Mouse (Mus musculus) lung, embryonic 16.5 days (tissue): ENCODE measurements at regions not wholly inside any gene's neighbourhood (a gene's known extent, or its start where the extent isn't known, plus 50 kb on each side); places are given as distances from the start of the nearest gene placed in this dataset.

Source experiments
- ATAC-seq: fragments of 200-750 bp; cut with Nextera tagmentation; 2 replicates; pipeline ENCODE4 v1.8.0; 2017; ENCODE audit warnings: low read depth, mild to moderate bottlenecking, moderate library complexity
- H3K27ac ChIP-seq: fragments of 300-500 bp; sonication (generic); 2 replicates; pipeline ENCODE4 v1.5.1; 2014; ENCODE audit warnings: mild to moderate bottlenecking, control low read depth, low read length
- H3K27me3 ChIP-seq: fragments of 300-500 bp; sonication (generic); 2 replicates; pipeline ENCODE4 v1.6.1; 2014; ENCODE audit warnings: low read depth, low read length, mixed read lengths; ENCODE audit not compliant: control insufficient read depth, insufficient read depth
- H3K36me3 ChIP-seq: fragments of 300-500 bp; sonication (generic); 2 replicates; pipeline ENCODE4 v1.6.1; 2014; ENCODE audit warnings: low read length; ENCODE audit not compliant: control insufficient read depth, insufficient read depth
- H3K4me1 ChIP-seq: fragments of 300-500 bp; sonication (generic); replicated peaks from 2 replicates; pipeline ENCODE4 v1.6.1; 2014; ENCODE audit warnings: low read length, mixed read lengths; ENCODE audit not compliant: control insufficient read depth, insufficient read depth
- H3K4me2 ChIP-seq: fragments of 300-500 bp; sonication (generic); 2 replicates; pipeline ENCODE4 v1.6.1; 2014; ENCODE audit warnings: low read depth, low read length, control low read depth
- H3K4me3 ChIP-seq: fragments of 300-500 bp; sonication (generic); 2 replicates; pipeline ENCODE4 v1.5.1; 2014; ENCODE audit warnings: mild to moderate bottlenecking, low read length, control low read depth
- H3K9ac ChIP-seq: fragments of 300-500 bp; sonication (generic); 2 replicates; pipeline ENCODE4 v1.6.1; 2014; ENCODE audit warnings: low read length, control low read depth
- H3K9me3 ChIP-seq: fragments of 300-500 bp; sonication (generic); 2 replicates; pipeline ENCODE4 v1.6.1; 2016; ENCODE audit warnings: low read length; ENCODE audit not compliant: control insufficient read depth
- WGBS: fragments of 180-500 bp; shearing (Covaris S2); extraction: QIAGEN DNeasy Blood & Tissue Kit; methylation state at CpG from one replicate; pipeline ENCODE4 v1.1.7; 2014; 5-methylcytosine and 5-hydroxymethylcytosine counted together

DNA sequence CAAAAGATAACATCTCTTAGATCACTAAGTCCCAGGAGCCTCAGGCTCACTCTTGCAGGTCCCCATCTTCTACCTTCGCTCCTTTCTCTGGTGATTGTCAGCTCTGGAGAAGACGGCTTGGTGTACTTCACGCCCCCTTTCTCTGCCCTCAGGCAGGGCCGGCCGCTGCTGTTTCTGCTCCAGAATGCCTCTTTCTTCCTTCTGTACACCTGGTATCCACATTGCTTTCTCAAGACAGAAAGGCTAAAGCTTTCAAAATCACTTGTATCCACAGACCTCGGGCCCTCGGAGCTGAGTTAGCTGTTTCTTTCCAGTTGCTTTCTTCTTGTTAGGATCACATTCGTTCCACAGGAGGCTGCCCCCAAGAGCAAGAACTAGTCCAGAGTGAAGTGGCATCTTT is 98.2 kb upstream of the Satb2 start:
- Histone ChIP-seq H3K4me2 (no peak overlapping the region), H3K4me1 (no peaks in the 10 kb centered on the region), H3K36me3 (no peaks in the 10 kb centered on the region), H3K9me3 (no peaks in the 10 kb centered on the region), H3K27ac (no peak overlapping the region), H3K4me3 (no peak overlapping the region), H3K9ac (no peak overlapping the region), H3K27me3 (no peaks in the 10 kb centered on the region)
- no peak for ATAC-seq
- WGBS = 44% methylated on average over 8 of the region's 8 CpGs

DNA sequence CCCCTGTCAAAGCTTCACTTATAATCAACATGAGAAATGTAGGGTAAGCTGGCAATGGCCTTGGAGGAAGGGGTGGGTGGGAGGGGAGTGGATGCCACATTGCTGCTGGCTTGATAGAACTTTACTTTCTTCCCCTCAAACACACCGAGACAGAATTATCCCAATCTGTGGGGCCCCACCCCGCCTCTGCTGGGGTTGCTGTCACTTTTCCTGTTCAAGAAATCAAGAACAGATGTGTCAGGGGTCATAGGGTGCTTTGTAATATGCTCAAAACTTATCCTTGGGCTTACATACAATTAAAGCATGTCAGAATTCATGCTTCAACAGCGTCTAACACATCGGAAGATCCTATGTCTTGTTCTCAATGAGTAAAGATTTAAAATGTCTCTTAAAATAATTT is 101.9 kb upstream of the Satb2 start:
- 60% methylated on average over 4 of the region's 4 CpGs for WGBS
- H3K27ac ChIP-seq = no peak overlapping the region
- no peaks in the 10 kb centered on the region for H3K36me3 ChIP-seq
- no peak overlapping the region for H3K9ac ChIP-seq
- H3K9me3 ChIP-seq = no peaks in the 10 kb centered on the region
- no peak overlapping the region for H3K4me3 ChIP-seq
- H3K4me2 ChIP-seq = no peak overlapping the region
- no peak for ATAC-seq
- no peaks in the 10 kb centered on the region for H3K4me1 ChIP-seq
- no peaks in the 10 kb centered on the region for H3K27me3 ChIP-seq

DNA sequence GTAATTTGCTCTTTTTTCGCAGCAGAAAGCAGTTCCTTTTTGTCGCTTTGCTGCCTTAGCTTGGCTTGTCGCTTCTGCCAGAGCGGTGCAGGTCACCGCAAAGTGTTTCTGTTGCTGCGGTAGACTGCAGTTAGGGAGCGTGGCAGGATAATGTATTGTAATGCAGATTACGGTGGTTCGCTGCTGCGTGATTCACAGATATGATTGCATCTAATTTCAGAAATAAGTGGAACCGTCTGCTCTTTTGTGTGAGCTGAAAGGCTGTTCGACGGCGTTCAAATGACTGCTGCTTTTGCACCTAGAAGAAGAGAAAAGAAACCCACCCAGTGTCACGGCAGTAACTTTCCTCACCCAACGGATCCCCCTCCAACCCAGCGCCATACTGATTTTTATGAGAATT is 104.7 kb upstream of the Satb2 start:
- Histone ChIP-seq H3K9ac (no peak overlapping the region), H3K27ac (no peak overlapping the region), H3K9me3 (no peaks in the 10 kb centered on the region), H3K4me1 (no peaks in the 10 kb centered on the region), H3K27me3 (no peaks in the 10 kb centered on the region), H3K4me3 (no peak overlapping the region), H3K4me2 (no peak overlapping the region), H3K36me3 (no peaks in the 10 kb centered on the region)
- 71% methylated on average over 17 of the region's 17 CpGs for WGBS
- no peak for ATAC-seq

DNA sequence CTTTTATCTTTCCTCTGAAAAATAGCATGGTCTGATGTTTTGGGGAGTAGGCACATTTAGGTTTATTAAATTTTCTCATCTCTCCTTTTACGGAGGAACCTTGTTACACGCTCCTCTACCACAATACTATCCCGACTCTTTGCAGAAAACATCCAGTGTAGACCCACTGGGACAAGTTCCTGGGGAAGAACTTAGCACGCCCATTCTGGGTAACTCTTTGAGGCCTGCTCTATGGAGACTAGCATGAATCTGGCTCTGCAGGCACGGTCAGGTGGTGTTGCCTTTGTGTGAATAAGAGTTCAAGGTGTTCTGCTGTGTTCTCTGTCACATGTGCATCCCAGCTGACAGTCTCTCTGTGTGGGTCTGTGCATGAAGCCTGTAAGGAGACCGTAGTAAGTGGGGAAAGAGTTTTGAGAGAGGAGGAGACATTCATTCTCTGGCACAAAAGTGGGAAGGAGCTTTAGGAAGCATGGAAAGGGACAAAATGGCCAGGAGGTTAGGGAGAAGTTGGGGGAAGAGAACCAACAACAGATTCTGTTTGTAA is 105.2 kb upstream of the Satb2 start:
- ATAC-seq = no peak
- H3K36me3 ChIP-seq = no peaks in the 10 kb centered on the region
- H3K4me2 ChIP-seq = no peak overlapping the region
- WGBS = 82% methylated on average over 6 of the region's 6 CpGs
- no peaks in the 10 kb centered on the region for H3K9me3 ChIP-seq
- H3K9ac ChIP-seq = no peak overlapping the region
- H3K4me1 ChIP-seq = no peaks in the 10 kb centered on the region
- H3K27me3 ChIP-seq = no peaks in the 10 kb centered on the region
- H3K4me3 ChIP-seq = no peak overlapping the region
- no peak overlapping the region for H3K27ac ChIP-seq

DNA sequence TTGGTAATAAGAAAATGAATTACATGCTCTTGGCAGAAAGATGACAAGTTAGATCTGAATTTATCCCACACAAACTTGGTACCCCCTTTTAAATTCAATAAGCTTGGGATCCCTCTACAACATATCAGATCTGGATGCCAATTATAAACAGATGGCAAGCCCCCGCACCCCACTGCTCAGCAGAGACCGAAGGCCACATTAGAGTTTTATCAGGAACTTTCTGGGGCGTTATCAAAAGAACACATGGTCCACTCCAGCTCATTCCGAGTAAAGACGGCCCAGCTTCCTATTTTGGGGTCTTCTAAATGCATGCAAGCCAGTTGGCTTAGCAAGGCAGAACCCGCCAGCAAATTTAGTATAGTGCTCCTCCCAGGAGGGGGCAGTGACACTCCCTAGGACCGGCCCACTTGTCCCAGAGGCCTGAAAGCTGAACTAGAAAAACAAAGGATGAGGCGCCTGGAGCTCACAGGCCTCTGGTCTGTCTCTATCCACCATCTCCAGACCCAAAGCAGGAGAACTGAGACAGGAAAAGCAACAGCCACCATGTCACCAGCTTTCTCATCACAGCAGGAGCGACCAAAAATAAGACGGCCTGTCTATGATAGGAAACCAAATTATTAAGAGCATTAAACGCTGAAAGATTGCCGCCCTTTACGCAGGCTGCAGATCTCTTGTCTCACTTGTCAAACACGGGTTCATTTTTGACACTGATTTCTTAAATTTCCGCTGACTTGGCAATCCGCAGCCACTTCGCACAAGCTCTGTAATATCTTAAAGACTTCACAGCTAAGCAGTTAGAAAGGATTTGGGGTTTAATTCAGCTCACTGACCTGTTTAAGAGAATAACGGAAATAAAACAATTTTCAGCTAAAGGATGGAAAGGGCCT is 117.2 kb upstream of the Satb2 start:
- no peaks in the 10 kb centered on the region for H3K9me3 ChIP-seq
- no peaks in the 10 kb centered on the region for H3K27me3 ChIP-seq
- H3K4me1 ChIP-seq = no peaks in the 10 kb centered on the region
- no peak overlapping the region for H3K4me2 ChIP-seq
- no peak for ATAC-seq
- H3K36me3 ChIP-seq = no peaks in the 10 kb centered on the region
- H3K9ac ChIP-seq = no peak overlapping the region
- 69% methylated on average over 18 of the region's 18 CpGs for WGBS
- no peak overlapping the region for H3K27ac ChIP-seq
- no peak overlapping the region for H3K4me3 ChIP-seq

DNA sequence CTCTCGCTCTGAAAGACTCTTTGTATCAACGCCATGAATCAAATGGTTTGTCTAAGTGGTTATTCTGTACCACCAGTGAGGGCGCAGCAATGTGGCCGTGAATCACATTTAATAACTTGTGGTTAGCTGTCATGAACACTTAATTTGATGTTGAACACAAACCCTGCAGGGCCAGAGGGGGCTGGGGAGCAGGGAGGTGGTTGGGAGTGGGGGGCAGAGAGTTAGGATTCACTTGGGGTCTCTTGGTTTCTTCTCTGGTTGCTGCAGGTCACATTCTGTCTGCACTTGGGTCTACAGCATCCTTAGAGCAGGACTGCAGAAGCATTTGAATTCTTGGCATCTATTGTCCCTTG is 117.8 kb upstream of the Satb2 start:
- Histone ChIP-seq H3K9ac (no peak overlapping the region), H3K4me1 (no peaks in the 10 kb centered on the region), H3K27ac (no peak overlapping the region), H3K4me3 (no peak overlapping the region), H3K36me3 (no peaks in the 10 kb centered on the region), H3K4me2 (no peak overlapping the region), H3K27me3 (no peaks in the 10 kb centered on the region), H3K9me3 (no peaks in the 10 kb centered on the region)
- 67% methylated on average over 4 of the region's 4 CpGs for WGBS
- ATAC-seq = no peak

DNA sequence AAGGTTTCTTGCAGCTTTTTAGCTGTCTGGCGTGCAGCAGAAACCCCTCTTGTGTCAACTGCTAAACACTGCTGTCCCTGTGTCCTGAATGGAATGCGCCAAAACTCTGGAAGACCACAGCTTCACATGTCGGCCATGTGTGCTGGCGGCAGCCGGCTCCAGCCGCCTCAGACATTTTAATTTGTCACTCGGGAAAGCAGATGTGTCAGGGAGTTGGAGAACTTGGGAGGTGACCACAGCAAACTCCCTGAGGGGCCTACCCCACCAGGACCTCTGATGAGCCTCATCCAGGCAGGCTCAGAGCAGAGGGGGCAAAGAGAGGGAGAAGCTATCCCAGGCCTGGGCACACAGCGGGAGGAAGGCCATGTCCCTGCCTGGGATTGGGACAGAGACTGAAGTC is 118.3 kb upstream of the Satb2 start:
- WGBS = 54% methylated on average over 8 of the region's 8 CpGs
- Histone ChIP-seq H3K27ac (no peak overlapping the region), H3K4me3 (no peak overlapping the region), H3K27me3 (no peaks in the 10 kb centered on the region), H3K4me1 (no peaks in the 10 kb centered on the region), H3K36me3 (no peaks in the 10 kb centered on the region), H3K9me3 (no peaks in the 10 kb centered on the region), H3K9ac (no peak overlapping the region), H3K4me2 (no peak overlapping the region)
- peak; percentile 12; the same call in 1 of the 2 replicates for ATAC-seq

DNA sequence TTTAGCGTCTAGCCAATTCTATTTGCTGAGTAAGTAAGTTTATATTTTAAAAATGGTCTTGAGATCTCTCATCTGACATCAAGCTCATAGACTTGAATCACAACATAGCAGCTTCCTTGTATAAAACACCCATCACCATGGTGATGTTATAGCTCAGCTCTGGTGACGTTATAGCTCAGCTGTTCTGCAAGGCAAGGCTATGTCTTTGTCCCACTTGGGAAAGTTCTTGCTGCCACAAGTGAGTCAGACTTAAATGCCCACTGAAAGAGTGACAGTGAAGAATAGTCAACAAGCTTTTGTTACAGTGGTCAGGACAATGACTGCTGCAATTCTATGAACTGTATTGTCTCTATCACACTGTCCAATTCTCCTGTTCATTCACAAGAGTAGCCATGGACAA is 122.2 kb upstream of the Satb2 start:
- H3K4me3 ChIP-seq = no peak overlapping the region
- H3K4me2 ChIP-seq = no peak overlapping the region
- no peaks in the 10 kb centered on the region for H3K4me1 ChIP-seq
- H3K27ac ChIP-seq = no peak overlapping the region
- no peaks in the 10 kb centered on the region for H3K27me3 ChIP-seq
- no peaks in the 10 kb centered on the region for H3K36me3 ChIP-seq
- no peaks in the 10 kb centered on the region for H3K9me3 ChIP-seq
- no peak for ATAC-seq
- H3K9ac ChIP-seq = no peak overlapping the region
- 74% methylated on average over 2 of the region's 2 CpGs for WGBS

DNA sequence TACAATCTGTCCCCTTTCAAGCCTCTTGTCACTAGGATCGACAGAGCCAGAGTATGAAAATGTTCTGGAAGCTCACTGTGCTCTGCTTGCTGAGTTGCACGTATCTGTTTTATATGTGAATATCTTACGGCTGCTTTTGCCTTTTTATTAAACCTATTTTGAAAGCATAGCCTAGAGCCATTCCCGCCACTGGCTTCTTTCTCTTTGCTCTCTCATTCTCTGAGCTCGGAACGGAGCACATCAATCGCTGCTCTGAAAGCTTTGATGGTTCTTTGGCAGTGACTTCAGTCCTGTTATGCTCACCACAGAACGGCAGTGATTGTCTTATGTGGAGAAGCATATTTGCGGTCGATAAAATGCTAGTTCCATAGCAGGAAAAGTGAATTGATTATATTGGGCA is 128.9 kb upstream of the Satb2 start:
- Histone ChIP-seq H3K27me3 (no peaks in the 10 kb centered on the region), H3K9ac (no peak overlapping the region), H3K36me3 (no peaks in the 10 kb centered on the region), H3K4me1 (no peaks in the 10 kb centered on the region), H3K4me3 (no peak overlapping the region; the same call in 1 of the 2 replicates), H3K27ac (no peak overlapping the region), H3K4me2 (peak overlapping the region; percentile 26), H3K9me3 (no peaks in the 10 kb centered on the region)
- 41% methylated on average over 10 of the region's 10 CpGs for WGBS
- no peak for ATAC-seq
